Mouse (Mus musculus) MEL (cell line): ENCODE measurements around the gene Tollip. TPM values are rescaled to one million over a fixed set of nuclear protein-coding genes. Genes with fewer than 3 reads are reported as not detected.

Experiments
- DNase-seq: peaks from one replicate; pipeline ENCODE4 v3.0.0; 2011; ENCODE audit warnings: low read depth, low spot score
- H3K27ac ChIP-seq: 2 replicates; pipeline ENCODE4 v1.5.1; 2012; ENCODE audit warnings: low read depth, mild to moderate bottlenecking, control low read depth, low read length, moderate library complexity; ENCODE audit not compliant: control insufficient read depth
- H3K27me3 ChIP-seq, 2 experiments: fragments of 150-350 bp in 1 of 2; sonication (generic) in 1 of 2; 2 replicates each; pipeline ENCODE4 v1.6.1; 2012; ENCODE audit warnings: low read length in 2 of 2, mild to moderate bottlenecking in 2 of 2, improper control_type of control experiment in 1 of 2, moderate library complexity in 1 of 2; ENCODE audit not compliant: insufficient read depth in 2 of 2, control insufficient read depth in 1 of 2
- H3K36me3 ChIP-seq, 2 experiments: 2 replicates each; pipeline ENCODE4 v1.6.1; 2012 to 2014; ENCODE audit warnings: low read length in 2 of 2, improper control_type of control experiment in 1 of 2, inconsistent platforms in 1 of 2, mild to moderate bottlenecking in 1 of 2; ENCODE audit not compliant: insufficient read depth in 2 of 2, control insufficient read depth in 1 of 2
- H3K4me1 ChIP-seq, 2 experiments: fragments of 150-350 bp in 1 of 2; sonication (generic) in 1 of 2; 2 replicates each; pipeline ENCODE4 v1.6.1; 2012; ENCODE audit warnings: low read length in 2 of 2, improper control_type of control experiment in 1 of 2, mild to moderate bottlenecking in 1 of 2; ENCODE audit not compliant: insufficient read depth in 2 of 2, control insufficient read depth in 1 of 2
- H3K4me3 ChIP-seq, 2 experiments: fragments of 150-350 bp in 1 of 2; sonication (generic) in 1 of 2; 2 replicates each; pipeline ENCODE4 v1.5.1; 2012; ENCODE audit warnings: low read depth in 2 of 2, low read length in 2 of 2, mild to moderate bottlenecking in 2 of 2, moderate library complexity in 2 of 2, control low read depth in 1 of 2, improper control_type of control experiment in 1 of 2; ENCODE audit not compliant: control insufficient read depth in 1 of 2, insufficient read depth in 1 of 2
- H3K79me2 ChIP-seq: 2 replicates; pipeline ENCODE4 v1.6.1; 2012; ENCODE audit warnings: mild to moderate bottlenecking, low read length, moderate library complexity; ENCODE audit not compliant: control insufficient read depth, poor library complexity, insufficient read depth
- H3K9ac ChIP-seq: 2 replicates; pipeline ENCODE4 v1.6.1; 2012; ENCODE audit warnings: low read depth, mild to moderate bottlenecking, control low read depth, low read length, moderate library complexity; ENCODE audit not compliant: control insufficient read depth, poor library complexity, severe bottlenecking
- H3K9me3 ChIP-seq: fragments of 150-350 bp; sonication (generic); replicated peaks from 2 replicates; pipeline ENCODE4 v1.6.1; 2012; ENCODE audit warnings: mild to moderate bottlenecking, low read length, improper control_type of control experiment, moderate library complexity; ENCODE audit not compliant: insufficient read depth
- BHLHE40 ChIP-seq: IDR thresholded peaks from 2 replicates; pipeline ENCODE4 v1.6.1; 2012; ENCODE audit warnings: low read depth, mild to moderate bottlenecking, inconsistent platforms, low read length, improper control_type of control experiment, borderline replicate concordance
- CTCF ChIP-seq, 3 experiments: IDR thresholded peaks in 2 of 3; conservative IDR thresholded peaks in 1 of 3; 2 replicates each; pipeline ENCODE4 v1.5.1; 2011 to 2012; ENCODE audit warnings: low read length in 3 of 3, low read depth in 2 of 3, mild to moderate bottlenecking in 2 of 3, improper control_type of control experiment in 1 of 3, inconsistent platforms in 1 of 3, mixed read lengths in 1 of 3, moderate library complexity in 1 of 3; ENCODE audit not compliant: control insufficient read depth in 1 of 3, insufficient read depth in 1 of 3, poor library complexity in 1 of 3, severe bottlenecking in 1 of 3
- E2F4 ChIP-seq: IDR thresholded peaks from 2 replicates; pipeline ENCODE4 v1.6.1; 2011; ENCODE audit warnings: low read depth, low read length, improper control_type of control experiment, borderline replicate concordance
- ELF1 ChIP-seq: IDR thresholded peaks from 2 replicates; pipeline ENCODE4 v1.6.1; 2014; ENCODE audit warnings: low read depth, mild to moderate bottlenecking, inconsistent platforms, low read length, improper control_type of control experiment, moderate library complexity
- HCFC1 ChIP-seq: IDR thresholded peaks from 2 replicates; pipeline ENCODE4 v1.6.1; 2012; ENCODE audit warnings: low read depth, mild to moderate bottlenecking, inconsistent platforms, low read length, improper control_type of control experiment, moderate library complexity
- KAT2A ChIP-seq: conservative IDR thresholded peaks from 2 replicates; pipeline ENCODE4 v1.6.1; 2012; ENCODE audit warnings: low read depth, low read length, improper control_type of control experiment, inconsistent platforms
- MAZ ChIP-seq: IDR thresholded peaks from 2 replicates; pipeline ENCODE4 v1.6.1; 2012; ENCODE audit warnings: low read depth, mild to moderate bottlenecking, inconsistent platforms, low read length, improper control_type of control experiment
- MXI1 ChIP-seq: IDR thresholded peaks from 2 replicates; pipeline ENCODE4 v1.6.1; 2011; ENCODE audit warnings: mild to moderate bottlenecking, low read depth, low read length, improper control_type of control experiment
- MYB ChIP-seq: IDR thresholded peaks from 2 replicates; pipeline ENCODE4 v1.6.1; 2011; ENCODE audit warnings: mild to moderate bottlenecking, low read depth, low read length, improper control_type of control experiment
- POLR2A ChIP-seq, 2 experiments: IDR thresholded peaks; 2 replicates each; pipeline ENCODE4 v1.6.1; 2011 to 2012; ENCODE audit warnings: low read length in 2 of 2, mild to moderate bottlenecking in 2 of 2, control low read depth in 1 of 2, improper control_type of control experiment in 1 of 2, low read depth in 1 of 2, moderate library complexity in 1 of 2; ENCODE audit not compliant: control insufficient read depth in 1 of 2, insufficient read depth in 1 of 2, poor library complexity in 1 of 2
- POLR2AphosphoS2 ChIP-seq: IDR thresholded peaks from 2 replicates; pipeline ENCODE4 v1.6.1; 2011; ENCODE audit warnings: low read length, improper control_type of control experiment
- RAD21 ChIP-seq: IDR thresholded peaks from 2 replicates; pipeline ENCODE4 v1.6.1; 2011; ENCODE audit warnings: mild to moderate bottlenecking, low read depth, low read length, improper control_type of control experiment
- RCOR1 ChIP-seq: IDR thresholded peaks from 2 replicates; pipeline ENCODE4 v1.6.1; 2012; ENCODE audit warnings: low read depth, mild to moderate bottlenecking, inconsistent platforms, low read length, improper control_type of control experiment
- SMC3 ChIP-seq: IDR thresholded peaks from 2 replicates; pipeline ENCODE4 v1.6.1; 2011; ENCODE audit warnings: low read depth, low read length, improper control_type of control experiment
- TAL1 ChIP-seq: IDR thresholded peaks from 2 replicates; pipeline ENCODE4 v1.6.1; 2012; ENCODE audit warnings: mild to moderate bottlenecking, inconsistent platforms, low read length, moderate library complexity, mixed read lengths
- TBP ChIP-seq: IDR thresholded peaks from 2 replicates; pipeline ENCODE4 v1.8.0; 2011; ENCODE audit warnings: low read depth, low read length, improper control_type of control experiment
- ZKSCAN1 ChIP-seq: IDR thresholded peaks from 2 replicates; pipeline ENCODE4 v1.6.1; 2012; ENCODE audit warnings: low read depth, mild to moderate bottlenecking, inconsistent platforms, low read length, improper control_type of control experiment, moderate library complexity
- polyA plus RNA-seq, 2 experiments: library from polyadenylated mRNA; stranded (reverse) in 1 of 2; unstranded in 1 of 2; fragments of >175 nt in 1 of 2; fragments of >200 nt in 1 of 2; gene quantifications; 2 replicates each; pipeline versions ENCODE4 v1.2.1 to v1.2.4; 2012; ENCODE audit warnings: low replicate concordance in 2 of 2, low read depth in 1 of 2; ENCODE audit not compliant: insufficient read length in 2 of 2, insufficient read depth in 1 of 2, missing spikeins in 1 of 2
- total RNA-seq: library from RNA; depleted of rRNA; stranded (reverse); fragments of 300-350 nt; gene quantifications from 2 replicates; pipeline ENCODE4 v1.2.3, GENCODE M21; 2012

Gene Tollip
- total and polyA plus RNA-seq, 3 experiments = 35.6 to 63.8 (median 53.4) TPM

DNA sequence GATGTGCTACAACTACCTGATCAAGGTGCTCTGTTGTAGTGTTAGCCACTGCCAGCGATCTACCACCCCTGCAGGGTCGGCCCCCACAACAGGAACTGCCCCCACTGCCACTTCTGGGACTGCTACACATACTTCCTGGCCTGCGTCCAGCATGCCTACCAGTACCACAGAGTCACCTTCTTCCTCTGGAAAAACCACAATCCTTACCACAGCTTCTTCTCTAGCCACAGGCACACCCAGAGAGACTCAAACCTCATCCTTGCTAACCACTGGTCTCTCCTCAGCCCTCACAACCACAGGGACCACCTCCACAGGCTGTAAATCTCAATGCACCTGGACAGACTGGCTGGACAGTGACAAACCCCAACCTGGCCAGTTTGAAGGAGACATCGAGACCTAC lies 57.3 kb downstream of the Tollip start:
- no peaks in the 10 kb centered on the region for H3K79me2 ChIP-seq
- H3K27me3 ChIP-seq = no peaks in the 10 kb centered on the region
- DNase-seq = peak; percentile 11

DNA sequence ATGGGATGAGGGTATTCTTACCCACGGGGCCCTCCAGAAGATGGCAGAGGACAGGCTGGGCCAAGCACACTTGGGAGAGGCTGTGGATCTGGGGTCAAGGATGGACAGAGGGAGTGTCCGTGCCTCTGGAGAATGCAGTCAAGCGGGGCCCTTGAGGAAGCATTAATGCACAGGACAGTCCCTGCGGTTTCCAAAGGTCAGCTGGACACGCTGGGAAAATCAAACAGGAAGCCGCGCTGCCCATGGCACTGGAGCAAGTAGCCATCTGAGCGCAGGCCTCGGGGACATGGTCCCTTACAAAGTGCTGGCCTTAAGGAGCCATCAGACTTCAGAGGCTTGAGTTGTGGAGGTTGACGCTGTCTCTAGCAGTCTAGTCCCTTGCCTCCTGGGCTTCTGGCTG lies 78.0 kb downstream of the Tollip start:
- H3K4me1 ChIP-seq = no peaks in the 10 kb centered on the region
- no peak overlapping the region for H3K9ac ChIP-seq
- H3K9me3 ChIP-seq = no peaks in the 10 kb centered on the region
- no peaks in the 10 kb centered on the region for H3K27me3 ChIP-seq
- TF ChIP-seq TBP (no peak), POLR2A (IDR thresholded peaks at IDR 0.05; ENCODE audit: control insufficient read depth in 1 of 2, insufficient read depth in 1 of 2, low read depth in 1 of 2, low read length in 2 of 2, poor library complexity in 1 of 2) (no peak), MXI1 (no peak), HCFC1 (no peak), SMC3 (no peak), MYB (no peak), TAL1 (no peak), E2F4 (no peak), RCOR1 (no peak)
- TF ChIP-seq, all 39 proteins: peak for 0
- Histone ChIP-seq H3K79me2 (no peaks in the 10 kb centered on the region), H3K36me3 (no peaks in the 10 kb centered on the region), H3K4me3 (no peak overlapping the region), H3K27ac (no peak overlapping the region)
- no peak for DNase-seq

More for the DNA sequence above, 57.3 kb downstream of the Tollip start:
- Histone ChIP-seq H3K9ac (no peak overlapping the region), H3K4me1 (no peaks in the 10 kb centered on the region), H3K9me3 (no peaks in the 10 kb centered on the region), H3K4me3 (no peak overlapping the region), H3K36me3 (no peaks in the 10 kb centered on the region), H3K27ac (no peak overlapping the region)
- no peak for TF ChIP-seq E2F4
- no peak for TF ChIP-seq ZKSCAN1
- TF ChIP-seq BHLHE40 = no peak
- no peak for TF ChIP-seq RAD21
- TF ChIP-seq ELF1 = no peak
- no peak for TF ChIP-seq POLR2AphosphoS2
- TF ChIP-seq CTCF (IDR thresholded peaks at IDR 0.05 in 2 of 3, conservative IDR thresholded peaks at IDR 0.05 in 1 of 3; ENCODE audit: control insufficient read depth in 1 of 3, insufficient read depth in 1 of 3, low read depth in 2 of 3, low read length in 3 of 3, poor library complexity in 1 of 3, severe bottlenecking in 1 of 3) = no peak
- no peak for TF ChIP-seq MAZ
- no peak for TF ChIP-seq TBP
- TF ChIP-seq HCFC1 = no peak
- no peak for TF ChIP-seq KAT2A
